Mouse (Mus musculus) WW6 (cell line): ENCODE results near the gene Rnf39.
A peak's percentile ranks its signal among the peaks of the same experiment; 100 is the strongest.

Source experiments
- DNase-seq: peaks from one replicate; pipeline ENCODE4 v3.0.0-alpha.2; 2013; ENCODE audit warnings: low read depth, low spot score

Rnf39 gene

DNA sequence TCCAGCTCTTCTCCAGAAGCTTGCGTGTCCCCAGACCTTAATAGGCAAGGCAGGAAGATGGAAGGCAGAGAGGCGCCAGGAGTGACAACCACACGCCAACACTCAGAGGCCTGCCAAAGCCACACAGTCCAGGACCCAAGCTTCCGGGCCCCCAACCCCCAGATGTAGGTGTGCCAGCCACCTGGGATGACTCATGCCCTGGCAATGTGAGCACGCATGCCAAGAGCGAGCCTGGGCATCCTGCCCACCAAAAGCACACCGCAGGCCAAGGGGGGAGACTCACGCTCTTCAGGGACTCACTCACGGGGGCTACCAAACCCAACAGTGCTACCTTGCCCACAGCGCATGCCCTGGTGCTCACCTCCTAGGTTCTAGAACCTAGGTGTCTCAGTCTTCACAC lies 327 bp upstream of the Rnf39 start:
- no peak for DNase-seq

DNA sequence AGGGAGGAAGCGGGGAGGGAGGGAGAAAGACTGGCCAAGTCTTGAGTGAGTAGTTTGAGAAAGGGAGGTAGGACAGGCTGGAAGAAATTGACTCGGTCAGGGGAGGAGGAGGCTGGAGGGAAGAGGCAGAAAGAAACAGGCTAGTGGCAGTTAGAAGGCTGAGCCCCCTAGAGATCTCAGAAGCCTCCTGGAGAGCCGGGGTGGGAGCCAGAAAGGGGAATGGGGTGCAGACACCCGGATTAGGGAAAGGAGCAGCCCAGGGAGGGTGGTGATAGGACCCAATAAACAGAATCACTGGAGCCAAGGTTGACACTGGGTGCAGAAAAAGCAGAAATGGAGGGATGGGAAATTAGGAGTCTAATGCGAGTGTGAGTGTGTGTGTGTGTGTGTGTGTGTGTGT lies 973 bp downstream of the Rnf39 start:
- no peak for DNase-seq

DNA sequence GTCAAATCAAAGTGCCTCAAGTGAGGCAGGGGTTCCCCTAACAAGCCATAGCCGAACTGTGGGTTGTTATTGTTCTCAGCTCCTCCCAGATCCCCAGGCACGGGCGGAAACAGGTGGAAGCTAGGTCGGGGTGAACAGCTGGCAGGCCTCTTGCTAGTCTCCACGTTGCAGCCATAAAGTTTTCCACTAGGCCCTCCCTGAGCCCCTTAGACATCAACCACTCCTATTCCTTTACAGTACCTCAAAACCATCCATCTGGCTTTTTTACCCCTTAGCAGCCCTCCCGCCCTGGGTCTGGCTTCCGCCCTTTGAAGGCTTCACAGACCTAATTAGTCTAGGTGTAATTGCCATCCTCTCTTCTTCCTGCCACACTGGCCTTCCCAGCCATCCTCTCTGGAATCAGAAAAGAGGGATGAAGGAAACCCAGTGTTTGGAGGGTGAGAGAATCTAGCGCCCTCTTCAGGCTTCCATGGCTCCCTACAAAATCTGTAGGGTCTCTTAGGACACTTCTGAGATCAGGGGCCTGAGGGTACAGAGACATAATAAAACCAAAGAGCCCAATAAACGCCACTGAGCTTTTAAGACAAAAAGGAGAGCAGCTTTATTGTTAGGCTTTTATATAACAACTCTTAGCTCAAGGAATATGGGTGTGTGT lies 1.5 kb downstream of the Rnf39 start:
- no peak for DNase-seq

DNA sequence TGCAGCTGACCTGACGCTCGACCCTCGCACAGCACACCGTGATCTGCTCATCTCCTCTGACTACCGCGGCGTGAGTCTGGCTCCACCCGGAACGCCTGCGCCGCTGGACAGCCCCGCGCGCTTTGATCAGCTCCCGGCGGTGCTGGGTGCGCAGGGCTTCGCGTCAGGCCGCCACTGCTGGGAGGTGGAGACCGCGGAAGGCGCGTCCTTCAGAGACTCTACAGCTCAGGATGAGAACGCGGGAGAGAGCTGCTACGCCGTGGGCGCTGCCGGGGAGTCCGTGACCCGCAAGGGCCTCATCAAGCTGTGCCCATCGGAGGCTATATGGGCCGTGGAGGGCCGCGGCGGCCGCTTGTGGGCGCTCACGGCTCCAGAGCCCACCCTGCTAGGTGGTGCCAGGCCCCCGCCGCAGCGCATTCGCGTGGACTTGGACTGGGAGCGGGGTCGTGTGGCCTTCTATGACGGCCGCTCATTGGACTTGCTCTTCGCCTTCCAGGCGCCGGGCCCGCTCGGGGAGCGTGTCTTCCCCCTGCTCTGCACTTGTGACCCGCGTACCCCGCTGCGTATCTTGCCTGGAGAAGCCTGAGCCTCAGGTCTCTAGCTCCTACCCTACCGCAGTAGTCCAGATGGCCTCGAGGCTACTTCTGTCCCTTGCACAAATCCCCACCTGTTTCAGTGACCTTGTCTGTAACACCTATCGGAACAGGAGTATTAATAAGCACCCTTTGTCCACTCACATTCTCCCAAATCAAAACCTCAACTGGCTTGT lies 4.5 kb downstream of the Rnf39 start:
- no peak for DNase-seq

DNA sequence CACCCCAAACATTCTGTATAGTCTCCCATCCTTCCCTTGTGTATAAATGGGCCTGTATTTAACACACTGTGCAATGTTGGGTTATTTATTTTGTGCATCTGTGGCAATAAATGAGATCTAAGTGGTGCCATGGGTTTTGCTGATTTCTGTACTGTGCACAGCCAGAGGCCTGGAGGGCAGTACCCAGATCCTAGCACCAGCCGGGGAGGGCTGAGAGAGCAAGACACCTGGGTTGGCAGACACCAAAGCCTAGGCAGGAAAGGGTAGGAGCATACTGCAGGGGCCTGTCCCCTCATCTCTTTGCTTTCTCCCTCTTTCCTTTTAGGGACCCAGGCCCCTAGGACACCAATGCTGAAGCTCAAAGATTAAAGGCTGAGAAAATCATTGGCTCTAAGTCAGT lies 5.6 kb downstream of the Rnf39 start:
- DNase-seq, result no peak

DNA sequence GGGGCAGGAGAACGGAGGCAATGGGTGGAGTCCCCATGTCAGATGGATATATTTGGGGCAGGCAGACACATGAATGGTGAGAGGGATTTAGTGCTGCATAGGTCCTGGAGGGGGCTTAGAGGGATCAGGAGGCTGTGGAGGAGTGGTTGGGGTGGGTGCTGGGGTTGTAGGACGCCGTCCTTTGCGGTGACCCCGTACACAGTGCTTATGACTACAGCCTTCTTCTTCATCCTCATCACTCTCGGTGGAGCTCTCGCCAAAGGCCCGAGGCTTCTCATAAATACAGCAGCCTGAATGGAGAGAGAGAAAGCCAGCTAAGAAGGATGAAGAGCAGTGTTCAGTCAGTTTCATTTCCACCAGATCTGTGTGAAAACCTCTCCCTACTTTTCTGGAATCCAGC lies 6.5 kb downstream of the Rnf39 start:
- no peak for DNase-seq

DNA sequence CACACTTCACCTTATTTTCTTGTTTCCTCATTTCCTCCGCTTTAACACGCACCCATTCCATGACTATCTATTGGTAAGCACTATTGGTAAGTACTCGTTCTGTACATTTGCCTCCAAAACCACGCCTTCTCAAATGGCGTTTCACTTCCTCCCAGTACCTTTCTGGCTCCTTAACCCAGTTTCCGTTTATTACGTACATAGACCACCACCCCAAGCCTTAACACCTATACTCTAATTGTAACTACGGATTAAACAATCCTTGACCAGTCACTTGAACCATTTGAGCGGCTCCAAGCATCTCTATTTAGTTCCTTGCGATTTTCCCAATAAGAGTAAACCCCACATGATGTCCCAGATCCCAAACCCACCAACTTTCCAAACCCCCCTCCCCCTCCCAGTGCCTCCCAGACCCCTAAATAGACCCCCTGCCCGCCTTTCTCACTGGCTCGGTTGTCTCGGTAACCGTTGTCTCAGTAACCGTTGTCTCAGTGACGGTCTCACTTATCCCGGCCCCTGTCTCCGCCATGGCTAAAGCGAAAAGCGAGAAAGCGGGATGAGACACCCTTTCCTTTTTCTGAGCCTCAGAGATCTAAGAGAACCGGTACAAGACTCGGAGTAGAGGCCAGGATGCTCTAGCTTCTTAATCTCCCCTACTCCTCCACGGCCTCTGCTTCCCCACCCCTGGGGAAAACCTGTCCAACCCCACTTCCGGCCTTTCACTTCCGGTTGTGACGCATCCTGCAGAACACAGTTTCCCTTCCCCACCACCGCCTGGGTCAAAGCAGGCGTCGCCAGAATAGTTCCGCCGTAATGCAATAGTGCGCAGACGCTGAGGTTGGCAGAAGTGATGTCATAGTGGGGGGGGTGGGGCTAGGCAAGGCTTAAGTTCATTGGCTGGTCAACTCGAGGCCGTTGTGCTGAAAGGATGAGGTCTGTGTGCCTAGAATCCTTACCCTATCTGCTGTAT lies 8.5 kb downstream of the Rnf39 start, which contains the start of gene Ppp1r11:
Gene Ppp1r11 (minus strand): TSS at position 761 of the 967 bp plus-strand sequence.
- peak; percentile 97 for DNase-seq

DNA sequence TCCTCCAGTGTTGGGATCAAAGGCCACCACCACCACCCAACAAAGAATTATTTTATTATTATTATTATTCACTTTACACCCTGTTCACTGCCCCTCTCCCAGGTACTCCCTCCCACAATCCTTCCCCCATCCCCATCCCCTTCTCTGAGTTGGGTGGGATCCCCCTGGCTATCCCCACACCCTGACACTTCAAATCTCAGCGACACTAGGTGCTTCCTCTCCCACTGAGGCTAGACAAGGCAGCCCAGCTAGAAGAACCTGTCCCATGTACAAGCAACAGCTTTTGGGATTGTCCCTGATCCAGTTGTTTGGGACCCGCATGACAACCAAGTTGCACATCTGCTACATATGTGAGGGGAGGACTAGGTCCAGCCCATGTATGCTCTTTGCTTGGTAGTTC lies 9.9 kb downstream of the Rnf39 start:
- no peak for DNase-seq

DNA sequence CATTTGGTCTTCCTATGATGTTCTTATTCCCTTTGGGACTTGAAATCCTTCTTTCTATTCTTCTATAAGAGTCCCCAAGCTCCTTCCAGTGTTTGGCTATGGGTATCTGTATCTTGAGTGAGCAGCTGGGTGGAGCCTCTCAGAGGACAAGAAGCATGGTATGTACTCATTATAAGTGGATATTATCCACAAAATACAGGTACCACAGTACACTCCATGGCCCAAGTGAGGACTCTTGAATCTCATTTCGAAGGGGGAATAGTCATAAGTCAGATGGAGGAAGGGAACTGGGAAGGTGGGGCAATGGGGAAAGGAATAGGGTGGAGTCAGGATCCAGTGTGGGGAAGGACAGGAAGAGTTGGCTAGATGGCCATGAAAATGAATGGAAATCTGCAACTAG lies 10.3 kb downstream of the Rnf39 start:
- DNase-seq, result no peak

DNA sequence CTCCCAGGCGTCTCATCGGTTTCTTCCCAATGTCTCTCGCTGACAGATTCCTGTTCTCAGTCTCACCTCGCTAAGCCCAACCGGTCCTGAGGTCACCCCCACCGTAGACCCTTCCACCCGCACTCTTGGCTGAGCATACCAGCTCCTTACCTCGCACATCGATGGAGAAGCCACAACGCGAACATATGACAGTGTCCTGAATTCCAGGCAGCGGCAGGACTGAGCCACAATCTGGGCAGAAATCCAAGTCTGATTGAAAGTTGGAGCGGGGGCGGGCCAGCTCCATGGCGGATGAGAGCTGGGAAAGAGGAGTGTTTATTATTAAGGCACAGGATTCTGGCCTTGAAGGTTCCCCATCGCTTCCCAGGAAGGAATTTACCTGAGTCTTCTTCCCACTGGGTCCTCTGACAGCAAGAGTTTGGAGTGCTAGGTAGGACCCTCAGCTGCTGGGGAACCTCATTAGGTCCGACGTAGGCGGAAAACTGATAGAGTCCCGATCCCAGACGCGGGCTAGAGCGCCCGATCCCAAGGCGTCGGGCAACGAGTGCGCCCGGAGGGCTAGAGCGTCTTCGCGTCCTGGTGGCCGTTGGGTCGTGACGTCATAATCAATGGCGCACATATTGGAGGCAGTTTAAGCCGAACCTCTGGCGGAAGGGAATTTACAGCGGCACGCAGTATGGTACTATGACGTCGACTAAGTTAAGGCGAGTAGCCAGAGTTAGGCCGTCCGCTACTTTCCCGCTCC lies 15.5 kb downstream of the Rnf39 start, which contains the start of the genes Znrd1 and Znrd1as:
Gene Znrd1 (minus strand): TSS at position 561 of the 745 bp plus-strand sequence.
Gene Znrd1as (plus strand): TSS at position 594 of the 745 bp plus-strand sequence.
- DNase-seq, result peak; percentile 98

DNA sequence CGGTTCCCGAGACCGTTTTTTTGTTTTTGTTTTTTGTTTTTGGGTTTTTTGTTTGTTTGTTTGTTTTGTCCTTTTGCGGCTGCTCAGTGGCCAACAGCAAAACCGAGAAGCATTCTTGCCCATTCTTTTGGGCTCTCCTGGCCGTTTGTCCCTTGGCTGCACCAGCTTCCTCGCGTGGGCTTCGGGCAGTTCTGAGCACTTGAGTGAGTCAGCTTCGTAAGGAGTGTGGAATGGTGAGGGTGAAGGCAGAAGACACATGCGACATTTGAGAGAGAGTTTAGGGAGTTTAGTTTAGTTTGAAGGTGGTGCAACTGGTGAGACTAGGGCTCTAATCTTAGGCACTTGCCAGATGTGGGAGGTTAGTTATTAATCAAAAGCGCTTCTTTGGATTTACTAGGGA lies 16.2 kb downstream of the Rnf39 start:
- DNase-seq, result no peak

DNA sequence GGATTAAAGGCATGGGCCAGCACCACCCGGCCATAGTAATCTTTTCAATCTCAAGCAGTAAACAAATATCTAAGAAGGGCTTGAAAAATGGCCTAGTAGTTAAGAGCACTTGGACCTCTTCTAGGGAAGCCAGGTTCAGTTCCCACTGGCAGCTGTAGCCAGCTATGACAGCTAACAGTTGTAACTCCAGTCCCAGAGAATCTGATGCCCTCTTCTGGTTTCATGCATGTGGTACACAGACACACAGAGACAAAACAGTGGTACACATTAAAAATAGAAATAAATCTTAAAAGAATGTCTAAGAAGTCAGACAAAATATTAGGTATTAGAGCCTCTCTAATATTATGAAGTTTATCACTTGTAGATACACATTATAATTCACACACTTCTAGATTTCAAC lies 18.4 kb downstream of the Rnf39 start:
- DNase-seq, result no peak

DNA sequence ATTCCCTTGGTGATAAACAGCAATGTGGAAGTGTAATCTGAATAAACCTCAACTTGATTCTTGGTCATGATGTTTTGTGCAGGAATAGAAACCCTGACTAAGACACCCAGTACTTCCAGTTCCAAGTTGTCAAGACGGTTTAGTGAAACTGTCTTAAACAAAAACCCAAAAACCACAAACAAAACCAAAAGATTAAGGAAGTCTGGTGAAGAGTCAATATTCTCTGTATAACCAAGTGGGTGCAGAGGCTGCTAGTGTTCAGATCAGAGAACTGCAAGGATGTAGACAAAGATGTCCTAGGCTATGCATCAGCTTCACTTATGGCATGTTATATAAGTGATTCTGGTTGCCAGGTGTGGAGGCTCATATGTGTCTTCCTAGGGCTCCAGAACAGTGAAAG lies 24.2 kb downstream of the Rnf39 start:
- no peak for DNase-seq

DNA sequence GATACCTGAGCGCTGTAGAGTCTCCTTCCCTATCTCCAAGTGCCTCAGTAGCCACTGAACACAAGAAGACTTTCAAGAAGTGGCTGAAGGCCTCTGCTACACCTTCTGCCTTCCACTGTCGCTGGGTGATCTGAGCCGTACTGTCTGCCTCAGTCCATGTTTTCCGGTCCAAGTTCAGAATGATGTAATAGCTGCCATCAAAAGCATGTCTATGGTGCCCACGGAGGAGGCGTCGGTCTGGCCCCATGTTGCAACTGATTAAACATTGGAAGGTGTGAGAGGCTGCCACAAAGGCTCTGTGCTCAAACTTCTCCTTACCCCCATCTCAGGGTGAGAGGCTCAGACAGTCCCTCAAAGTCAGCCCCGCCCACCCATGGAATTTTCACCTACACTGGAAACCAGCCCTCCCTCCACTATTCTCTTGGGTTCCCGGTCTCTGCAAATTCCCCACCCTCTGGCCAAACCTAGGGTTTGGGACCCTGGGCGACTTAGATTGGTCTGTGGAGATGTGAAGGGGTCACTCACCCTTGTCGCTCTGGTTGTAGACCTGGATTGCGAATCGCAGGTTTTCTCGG lies 27.7 kb downstream of the Rnf39 start:
- no peak for DNase-seq

DNA sequence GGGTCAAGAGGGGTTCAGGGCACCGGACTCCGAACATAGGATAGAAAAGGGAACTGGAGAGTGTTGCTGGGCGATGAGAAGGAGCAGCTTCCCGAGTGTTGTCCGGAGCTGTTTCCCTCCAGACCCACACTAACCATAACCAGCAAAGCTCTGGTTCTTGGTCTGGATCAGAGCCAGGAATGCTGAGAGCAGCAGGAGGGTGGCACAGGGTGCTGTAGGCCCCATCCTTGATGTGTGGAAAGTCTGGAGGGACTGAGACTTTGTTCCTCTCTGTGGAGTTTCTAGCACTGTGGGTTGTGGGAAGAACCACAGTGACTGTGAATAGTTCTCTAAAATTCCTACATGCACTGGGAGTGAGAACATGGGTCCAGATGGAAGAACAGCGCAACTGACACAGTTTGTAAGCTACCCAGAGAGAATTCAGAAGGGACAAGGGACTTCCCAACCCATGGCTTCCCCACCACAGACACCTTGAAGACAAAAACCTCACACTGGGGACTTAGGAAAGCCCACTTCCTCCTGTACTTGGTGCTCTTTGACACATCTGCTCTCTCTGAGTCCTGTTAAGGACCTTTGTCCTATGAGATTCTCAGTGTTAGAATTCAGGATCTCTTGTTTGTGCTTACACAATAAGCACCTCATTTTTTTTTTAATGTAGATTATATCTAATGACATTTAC lies 28.6 kb downstream of the Rnf39 start:
- DNase-seq, result no peak

DNA sequence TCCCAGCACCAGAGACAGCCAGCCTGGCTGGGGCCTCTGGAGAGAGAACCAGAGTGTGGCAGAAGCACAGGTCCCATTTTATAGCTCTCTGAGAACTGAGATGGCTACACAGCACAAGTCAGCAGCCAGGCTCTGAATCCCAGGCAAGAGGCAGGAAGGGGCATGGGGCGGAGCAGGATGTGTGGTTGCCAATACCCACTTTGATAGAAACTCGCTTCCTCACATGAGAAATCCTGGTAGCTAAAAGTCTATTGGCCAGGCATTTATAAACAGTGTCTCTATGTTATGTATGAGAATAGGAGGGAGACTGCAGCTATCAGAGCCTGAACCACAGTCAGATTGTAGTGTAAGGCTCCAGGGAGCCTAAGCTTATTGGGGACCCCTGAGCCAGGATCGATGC lies 30.1 kb downstream of the Rnf39 start:
- DNase-seq, result no peak

DNA sequence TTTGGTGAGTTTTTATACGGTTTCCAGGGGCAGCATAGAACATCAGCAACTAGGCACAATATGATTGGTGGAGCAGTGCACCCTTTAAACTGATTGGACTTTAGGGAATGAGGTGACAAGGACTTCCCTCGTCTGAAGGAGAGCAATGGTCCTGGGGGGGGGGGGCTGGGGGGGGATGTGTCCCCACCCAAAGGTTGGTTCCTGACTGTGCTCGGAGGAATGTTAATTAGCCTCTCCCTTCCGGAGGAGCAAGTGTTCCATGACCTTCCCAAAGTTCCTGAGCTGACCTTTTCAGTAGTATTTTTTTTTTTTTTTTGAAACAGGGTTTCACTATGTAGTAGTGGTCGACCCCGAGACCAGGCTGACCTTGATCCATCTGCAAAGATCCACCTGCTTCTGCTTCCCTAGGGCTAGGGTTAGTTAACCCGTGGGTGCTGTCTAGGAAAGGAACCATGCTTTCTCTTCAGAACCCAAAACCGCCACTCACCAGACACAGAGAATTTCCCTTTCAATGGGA lies 30.6 kb downstream of the Rnf39 start:
- DNase-seq, result no peak

DNA sequence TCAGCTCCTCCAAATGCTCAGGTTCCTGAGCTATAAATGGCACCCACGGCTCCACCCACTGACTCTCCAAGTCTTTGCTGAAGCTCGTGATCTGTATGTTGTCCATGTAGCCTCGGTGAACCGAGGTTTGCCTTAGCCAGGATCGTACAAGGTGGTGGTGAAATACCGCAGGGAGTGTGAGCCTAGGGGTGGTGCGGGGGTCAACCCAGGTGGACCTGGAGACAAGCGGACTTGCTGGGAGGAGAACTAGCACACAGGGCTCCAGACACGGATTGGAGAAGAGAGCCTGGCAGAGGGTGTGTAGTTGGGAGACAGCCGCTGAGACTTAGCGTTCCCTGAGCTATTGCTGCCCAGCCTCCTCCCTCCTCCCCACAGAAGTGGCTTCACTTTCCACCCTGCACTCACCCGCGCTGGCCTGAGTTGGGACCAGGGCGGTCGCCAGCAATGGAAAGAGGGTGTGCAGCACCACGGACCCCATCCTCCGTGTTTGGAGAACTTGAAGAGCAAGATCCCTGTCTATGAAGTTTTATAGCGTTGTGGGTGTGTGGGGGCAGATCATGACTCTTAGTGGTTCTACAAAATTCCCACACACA lies 38.6 kb downstream of the Rnf39 start, which contains the start of gene 2410137M14Rik:
Gene 2410137M14Rik (minus strand): TSS at position 17 of the 593 bp plus-strand sequence.
- no peak for DNase-seq

DNA sequence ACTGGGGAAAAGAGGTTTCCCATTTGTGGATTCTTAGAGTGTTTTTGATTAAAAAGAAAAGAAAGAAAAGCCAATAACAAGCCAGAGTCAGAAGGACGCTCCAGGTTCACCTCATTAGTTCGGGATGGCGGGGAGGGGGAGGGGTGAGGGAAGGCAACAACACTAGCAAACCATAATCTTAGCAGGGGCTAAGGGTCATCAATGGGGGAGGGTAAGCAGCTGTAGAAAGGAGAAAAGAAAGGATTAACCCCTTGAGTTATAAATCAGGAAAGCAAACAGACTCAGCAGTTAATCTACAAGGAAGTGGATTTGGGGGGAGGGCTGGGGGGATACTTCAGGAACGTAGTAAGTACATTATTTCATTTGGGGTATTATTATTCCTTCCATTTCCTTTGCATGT lies 39.1 kb downstream of the Rnf39 start:
- DNase-seq, result no peak
